Mouse (Mus musculus) spleen, embryonic (tissue): Measurements from ENCODE around the gene Fam228b.
"Not testable (repeated sequence)": the region's sequence is repeated elsewhere in the genome, so short reads cannot be mapped to it uniquely, and the experiment has no call there.

Experiments used
- CTCF ChIA-PET: fragments of 350-600 bp; sonication (Branson Sonifier 250); formaldehyde crosslinking; loops from one replicate; lab custom pipeline; 2022; lab: Charles Lee

Fam228b gene

GRCm38 (mm10) chr12:4742183-4742582 lies 26.9 kb downstream of the Fam228b start:
- CTCF ChIA-PET: no interaction called here

GRCm38 (mm10) chr12:4740823-4741222 lies 28.2 kb downstream of the Fam228b start:
- CTCF ChIA-PET: no interaction called here

GRCm38 (mm10) chr12:4738031-4738576 lies 31.0 kb downstream of the Fam228b start, which contains the start of gene Fam228a:
Gene Fam228a, minus strand, starts transcription at chr12:4738430.
- CTCF ChIA-PET: no interaction called here

GRCm38 (mm10) chr12:4732332-4732731 lies 36.7 kb downstream of the Fam228b start:
- CTCF ChIA-PET: no interaction called here

GRCm38 (mm10) chr12:4731629-4732028 lies 37.4 kb downstream of the Fam228b start:
- CTCF ChIA-PET: no interaction called here

GRCm38 (mm10) chr12:4729165-4729564 lies 39.9 kb downstream of the Fam228b start:
- CTCF ChIA-PET: no interaction called here

GRCm38 (mm10) chr12:4719762-4720754 lies 49.0 kb downstream of the Fam228b start:
- CTCF ChIA-PET: interaction anchor here (0.6 kb wide), 2 partner anchors 25 to 79 kb away, joined by 3 to 4 read pairs; no protein-coding TSS in a partner anchor

GRCm38 (mm10) chr12:4719066-4719761 lies 49.9 kb downstream of the Fam228b start:
- CTCF ChIA-PET: interaction anchor here (0.6 kb wide), 1 partner anchor 26 kb away, joined by 3 read pairs; no protein-coding TSS in a partner anchor

GRCm38 (mm10) chr12:4717417-4717816 lies 51.6 kb downstream of the Fam228b start:
- CTCF ChIA-PET: no interaction called here

- CTCF ChIA-PET: no interaction called here
These were observed 53.5 kb downstream of the Fam228b start for GRCm38 (mm10) chr12:4715606-4716005.

- CTCF ChIA-PET: no interaction called here
These were observed 55.7 kb downstream of the Fam228b start for GRCm38 (mm10) chr12:4713361-4713760.

GRCm38 (mm10) chr12:4709926-4710325 lies 59.1 kb downstream of the Fam228b start:
- CTCF ChIA-PET: no interaction called here

- CTCF ChIA-PET: interaction anchor here (0.6 kb wide), 1 partner anchor 246 kb away, joined by 7 read pairs; no protein-coding TSS in a partner anchor
These were observed 60.0 kb downstream of the Fam228b start for GRCm38 (mm10) chr12:4708881-4709604.

- CTCF ChIA-PET: interaction anchor here (0.6 kb wide), 1 partner anchor 245 kb away, joined by 7 read pairs; no protein-coding TSS in a partner anchor
These were observed 60.8 kb downstream of the Fam228b start for GRCm38 (mm10) chr12:4708296-4708695.

- CTCF ChIA-PET: no interaction called here
These were observed 61.5 kb downstream of the Fam228b start for GRCm38 (mm10) chr12:4707488-4708017.

GRCm38 (mm10) chr12:4706901-4707300 lies 62.2 kb downstream of the Fam228b start:
- CTCF ChIA-PET: no interaction called here

- CTCF ChIA-PET: no interaction called here
These were observed 62.9 kb downstream of the Fam228b start for GRCm38 (mm10) chr12:4706175-4706574.

GRCm38 (mm10) chr12:4705626-4706025 lies 63.4 kb downstream of the Fam228b start:
- CTCF ChIA-PET: not testable (repeated sequence)

GRCm38 (mm10) chr12:4694534-4694933 lies 74.5 kb downstream of the Fam228b start:
- CTCF ChIA-PET: interaction anchor here (0.6 kb wide), 1 partner anchor 382 kb away, joined by 3 read pairs; no protein-coding TSS in a partner anchor

GRCm38 (mm10) chr12:4691193-4691592 lies 77.9 kb downstream of the Fam228b start:
- CTCF ChIA-PET: no interaction called here
